Mouse (Mus musculus): ENCODE measurements at regions not wholly inside any gene's neighbourhood (a gene's known extent, or its start where the extent isn't known, plus 50 kb on each side); places are given as distances from the start of the nearest gene placed in this dataset.

- TF ChIP-seq EP300 (IDR thresholded peaks at IDR 0.05; ENCODE audit: insufficient read depth, low read depth, low read length) (no peak), POLR2A (IDR thresholded peaks at IDR 0.05; ENCODE audit: insufficient read depth, low read depth, low read length) (no peak)
Observed at GRCm38 (mm10) chr11:57413271-57413670, 105.1 kb downstream of the Fam114a2 start.
